Mouse (Mus musculus) R1 (cell line): ENCODE measurements at regions not wholly inside any gene's neighbourhood (a gene's known extent, or its start where the extent isn't known, plus 50 kb on each side); places are given as distances from the start of the nearest gene placed in this dataset.

ENCODE experiments used
- DNase-seq: peaks from one replicate; pipeline ENCODE4 v3.0.0-alpha.2; 2018; ENCODE audit warnings: low read depth, low spot score

DNA sequence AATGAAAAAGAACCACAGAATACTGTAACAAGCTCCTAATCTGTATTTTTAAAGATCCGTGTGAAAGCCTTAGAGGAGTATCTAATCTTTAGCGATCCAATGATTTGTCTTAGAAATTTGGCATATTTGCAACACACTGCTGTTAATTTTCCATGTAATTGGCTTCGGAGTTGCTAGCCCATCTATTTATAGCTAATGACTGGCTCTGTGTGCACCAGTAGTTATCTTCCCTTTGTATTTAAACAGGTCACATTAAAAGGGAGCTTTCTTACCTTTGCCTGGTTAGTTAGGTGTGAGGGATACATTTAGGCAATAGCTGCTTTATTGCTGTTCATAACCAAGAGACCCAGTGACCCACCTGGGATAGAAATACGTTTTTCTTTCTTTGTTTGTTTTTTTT, 256.3 kb upstream of the Mme start:
- DNase-seq, result no peak

DNA sequence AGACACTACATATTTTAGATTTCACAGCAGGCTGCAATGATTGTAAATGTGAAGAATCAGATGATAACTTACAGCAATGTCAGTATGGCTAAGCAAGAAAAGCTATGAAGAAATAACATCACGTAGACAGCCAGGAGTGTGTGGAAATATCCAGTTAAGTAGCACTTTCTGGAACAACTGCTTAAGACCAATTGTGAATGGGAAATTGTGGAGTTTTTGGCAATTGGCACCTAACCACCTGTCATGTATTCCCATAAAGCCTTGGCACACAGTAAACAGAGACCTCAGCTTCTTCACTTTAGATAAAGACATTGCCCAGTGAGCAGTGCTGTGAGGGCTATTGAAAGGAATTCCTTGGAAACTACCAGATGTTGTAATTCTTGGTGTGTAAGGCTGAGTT, 264.4 kb upstream of the Mme start:
- DNase-seq, result no peak

- DNase-seq, result no peak
These were observed 278.1 kb upstream of the Mme start for GRCm38 (mm10) chr3:62963244-62963643.

DNA sequence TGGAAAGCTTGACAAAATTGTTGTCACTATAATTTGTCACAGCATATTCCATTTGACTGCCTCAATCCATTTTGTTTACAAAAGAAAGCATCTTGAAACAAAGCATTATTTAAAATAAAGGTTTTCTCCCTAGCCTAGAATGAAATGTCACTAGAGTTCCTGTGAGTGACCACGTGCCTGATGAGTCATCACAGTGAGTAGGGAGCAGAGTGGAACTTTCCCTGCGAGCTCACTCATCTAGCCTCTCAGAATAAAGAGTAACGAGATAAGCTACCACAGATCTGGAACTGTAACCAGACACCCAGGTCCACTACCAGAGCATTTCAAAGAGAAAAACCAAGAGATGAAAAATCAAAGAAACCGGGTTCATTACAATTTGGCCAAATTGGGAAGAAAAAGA, 278.7 kb upstream of the Mme start:
- no peak for DNase-seq

GRCm38 (mm10) chr3:62945356-62945755, 296.0 kb upstream of the Mme start:
- DNase-seq, result no peak

DNA sequence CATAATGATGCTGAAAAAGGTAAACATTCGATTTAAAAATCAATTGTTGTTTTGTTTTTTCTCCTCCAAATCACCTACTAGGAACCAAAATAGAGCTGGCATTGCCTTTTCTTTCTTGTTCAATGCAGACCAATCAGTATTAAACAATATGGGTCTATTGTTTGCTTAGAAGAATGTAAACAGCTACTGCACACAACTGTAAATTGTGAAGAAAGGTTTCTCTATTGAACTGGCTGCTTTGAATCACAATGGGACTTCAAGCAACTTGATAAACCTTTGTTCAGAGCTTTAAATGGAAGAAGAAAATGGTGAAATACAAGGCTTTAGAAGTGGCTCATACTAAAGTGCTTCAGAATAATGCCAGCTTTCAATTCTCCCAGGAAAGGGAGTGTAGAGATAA, 302.7 kb upstream of the Mme start:
- DNase-seq, result peak; percentile 89

DNA sequence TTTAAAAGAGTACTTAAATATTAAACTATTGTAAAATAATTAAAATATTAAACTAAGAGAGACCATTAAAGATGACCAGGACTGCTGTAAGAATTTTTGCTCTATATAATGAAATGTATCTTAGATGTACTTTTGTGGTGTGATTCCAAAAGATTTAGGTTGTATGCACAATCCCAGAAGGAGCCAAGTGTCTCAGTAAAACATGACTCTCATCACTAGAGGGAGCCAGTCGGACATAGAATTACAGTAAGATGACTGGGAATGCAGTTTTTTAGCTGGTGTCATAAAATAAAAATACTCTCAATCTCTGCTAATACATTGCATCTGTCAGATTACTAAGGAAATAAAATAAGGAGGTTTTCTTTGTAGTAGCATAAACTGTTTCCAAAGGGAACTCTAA, 316.9 kb upstream of the Mme start:
- DNase-seq, result peak; percentile 56

DNA sequence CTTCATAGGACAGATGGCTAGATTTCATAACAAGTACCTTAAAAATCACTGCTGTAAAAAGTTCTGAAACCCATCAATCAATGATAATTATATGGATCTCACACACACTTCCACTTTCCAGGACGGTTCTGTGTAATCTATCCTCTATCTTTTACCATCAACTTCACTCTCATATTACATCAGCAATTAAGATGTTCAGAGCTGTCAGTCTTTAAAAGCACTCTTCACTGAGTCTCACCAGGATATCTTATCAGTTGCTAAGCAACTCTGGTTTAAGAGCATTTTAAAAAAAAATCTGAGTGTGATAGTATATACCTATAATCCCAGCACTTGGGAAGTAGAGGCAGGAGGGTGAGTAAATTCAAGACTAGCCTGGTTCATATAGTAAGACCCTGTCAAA, 312.0 kb upstream of the Gpr149 start:
- no peak for DNase-seq

DNA sequence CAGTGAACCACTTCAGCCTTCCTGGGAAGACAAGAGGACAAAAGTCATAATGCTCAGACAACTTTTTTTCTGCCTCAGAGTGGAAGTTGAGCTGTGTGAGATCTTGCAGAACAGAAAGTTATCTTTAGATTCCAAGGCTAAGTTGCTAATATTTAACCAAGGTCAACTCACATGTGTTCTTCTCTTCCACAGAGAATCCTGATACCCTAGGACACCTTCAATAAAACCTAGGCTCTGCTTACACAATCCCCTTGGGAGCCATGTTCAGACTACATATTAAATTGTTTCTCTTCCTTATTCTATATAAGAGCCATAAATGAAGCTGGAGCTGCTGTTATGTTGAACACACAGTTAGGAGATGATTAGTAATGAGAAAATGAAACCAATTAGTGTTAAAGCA, 280.2 kb upstream of the Gpr149 start:
- no peak for DNase-seq

DNA sequence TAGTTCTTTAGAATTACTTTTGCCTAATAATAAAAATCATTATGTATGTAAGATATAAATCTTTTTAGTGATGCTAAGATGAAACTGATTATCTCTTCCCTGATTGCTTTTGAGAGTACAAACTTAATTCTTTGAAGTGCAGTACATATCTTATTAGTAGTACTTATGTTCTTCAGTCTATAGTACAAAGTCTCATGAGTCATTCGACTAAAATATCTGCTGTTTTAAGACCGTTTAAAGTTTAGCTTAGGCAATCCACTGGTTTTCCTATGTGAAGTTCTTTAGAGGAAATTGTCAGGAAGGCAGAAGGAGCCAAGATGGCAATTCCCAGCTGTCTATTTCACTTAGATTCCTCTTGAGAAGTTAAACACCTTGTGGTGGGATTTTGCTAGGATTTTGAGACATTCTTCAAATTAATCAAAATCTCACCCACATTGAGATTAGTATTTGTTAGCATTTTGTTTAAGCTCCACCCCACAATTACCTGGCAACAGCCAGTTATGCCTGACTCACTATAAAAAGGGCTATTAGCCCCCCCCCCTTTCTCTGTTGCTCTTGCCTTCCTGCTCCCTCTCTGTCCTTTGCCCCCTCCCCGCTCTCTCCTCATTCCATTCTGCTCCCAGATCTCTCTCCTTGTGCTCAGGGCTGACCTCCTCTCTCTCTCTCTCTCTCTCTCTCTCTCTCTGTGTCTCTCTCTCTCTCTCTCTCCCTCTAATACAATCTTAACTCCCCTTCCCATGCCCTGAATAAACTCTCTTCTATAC, 277.6 kb upstream of the Gpr149 start:
- DNase-seq, result no peak

DNA sequence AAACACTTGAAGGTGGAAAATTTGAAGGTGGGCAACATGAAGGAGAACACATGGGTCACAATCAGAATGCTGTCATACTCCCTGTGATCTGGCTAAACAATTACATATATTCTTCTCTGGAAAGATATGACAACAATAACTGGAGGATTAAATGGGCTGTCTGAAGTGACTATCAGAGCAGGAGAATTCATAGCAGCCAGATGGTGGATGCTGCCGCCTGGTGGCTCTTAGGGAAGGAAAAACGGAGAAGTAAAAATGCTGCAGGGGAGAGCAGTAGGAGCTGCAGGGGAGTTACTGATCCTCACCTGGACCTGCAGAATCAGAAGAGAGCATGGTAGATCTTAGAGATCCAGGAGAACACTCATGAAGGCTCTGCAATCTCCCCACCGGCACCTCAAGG, 255.8 kb upstream of the Gpr149 start:
- peak; percentile 28 for DNase-seq

DNA sequence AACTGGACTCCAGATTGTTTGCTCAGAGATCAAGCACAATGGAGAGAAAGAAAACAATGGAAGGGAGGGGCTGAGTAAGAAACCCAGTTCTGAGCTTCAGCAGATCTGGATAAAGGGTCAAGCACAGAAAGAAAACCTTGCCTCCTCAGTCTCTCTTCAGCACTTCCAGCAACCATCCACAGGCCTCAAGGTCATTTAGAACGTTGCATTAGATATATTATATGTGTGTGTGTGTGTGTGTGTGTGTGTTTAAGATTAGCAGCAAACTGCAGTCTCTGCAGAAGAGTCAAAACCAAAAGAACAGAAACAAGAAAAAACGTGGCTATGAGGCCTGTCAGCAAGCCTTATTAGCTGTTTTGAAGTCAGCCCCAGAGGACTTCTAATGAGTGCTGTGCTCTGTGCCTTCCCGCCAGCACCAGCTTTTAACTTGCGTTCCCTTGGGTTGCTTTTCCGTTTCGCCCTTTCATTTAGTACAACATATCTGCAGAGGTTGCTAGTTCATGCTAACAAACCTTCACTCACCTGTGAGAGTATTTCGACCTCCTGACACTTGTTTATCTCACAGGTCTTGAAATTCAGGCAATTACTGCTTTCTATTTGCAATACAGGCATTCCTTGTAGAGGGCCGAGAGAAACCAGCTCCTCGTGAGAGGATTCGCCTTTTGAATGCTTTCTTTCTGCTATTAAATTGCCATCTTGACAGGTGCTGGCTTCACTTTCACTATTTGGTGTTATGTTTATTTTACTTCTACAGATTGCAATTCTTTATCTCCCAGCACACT, 230.9 kb upstream of the Gpr149 start:
- DNase-seq, result peak; percentile 4

GRCm38 (mm10) chr3:62823892-62824291, 219.0 kb upstream of the Gpr149 start:
- DNase-seq, result no peak

GRCm38 (mm10) chr3:62801044-62801443, 196.1 kb upstream of the Gpr149 start:
- DNase-seq, result no peak

- DNase-seq, result peak; percentile 3
These were observed 181.3 kb upstream of the Gpr149 start for GRCm38 (mm10) chr3:62786233-62786632.
